11 mouse cellular contexts compared by ENCODE assay signal in genomic region chr12:108834337-108834736, GRCm38 (mm10). TPM values are rescaled to one million over a fixed set of nuclear protein-coding genes. Genes with fewer than 3 reads are reported as not detected.
DNase-seq lines count a peak whose midpoint lies in the region; ATAC-seq and TF ChIP-seq lines count a peak whose summit lies in the region.
"Had no signal": no experiment of that assay in that cellular context is flagged by ENCODE, and none has a peak within 500 bp of the region (broad histone marks: within the 10 kb centered on the region; RNA-seq: fewer than 3 reads in every experiment).

No protein-coding gene starts in this region.

- peak; percentile 51 for DNase-seq in cerebellum, adult 11-12 months
- DNase-seq in cerebellum, postnatal 10 days = no peak
- DNase-seq in kidney, adult 8-10 months = no peak
- DNase-seq in thymus, adult 2 months = no peak
- DNase-seq in kidney, adult 9 months = no peak
- DNase-seq: adrenal gland, postnatal 36 days; layer of hippocampus, adult 9-11 months; lung, postnatal 10 days had no signal

- no peak for TF ChIP-seq CTCF in thymus, adult 2 months (IDR thresholded peaks at IDR 0.05; ENCODE audit: borderline replicate concordance, control insufficient read depth, extremely low read depth, insufficient read depth, low read length, poor library complexity)

- WGBS in kidney, embryonic 16.5 days = 62% methylated on average over 3 of the region's 3 CpGs
- WGBS in hindbrain, embryonic 13.5 days = 87% methylated on average over 3 of the region's 3 CpGs
- 88% methylated on average over 3 of the region's 3 CpGs for WGBS in midbrain, embryonic 16.5 days
- 87% methylated on average over 3 of the region's 3 CpGs for WGBS in thymus, adult 2 months

- ATAC-seq in kidney, embryonic 16.5 days (ENCODE audit: low FRiP score, low TSS enrichment) = no peak
- ATAC-seq in hindbrain, embryonic 13.5 days (ENCODE audit: low FRiP score) = no peak
- ATAC-seq in midbrain, embryonic 16.5 days = no peak

- H3K36me3 ChIP-seq in kidney, embryonic 16.5 days (ENCODE audit: insufficient read depth, low read length) = no peaks in the 10 kb centered on the region
- no peaks in the 10 kb centered on the region; the same call in 1 of the 2 replicates for H3K36me3 ChIP-seq in hindbrain, embryonic 13.5 days
- no peaks in the 10 kb centered on the region for H3K36me3 ChIP-seq in midbrain, embryonic 16.5 days (ENCODE audit: control insufficient read depth, insufficient read depth, low read length)
- H3K36me3 ChIP-seq in thymus, adult 2 months (ENCODE audit: control insufficient read depth, insufficient read depth, low read length) = no peaks in the 10 kb centered on the region

- H3K9me3 ChIP-seq in kidney, embryonic 16.5 days (ENCODE audit: low read length) = no peaks in the 10 kb centered on the region
- no peaks in the 10 kb centered on the region for H3K9me3 ChIP-seq in hindbrain, embryonic 13.5 days
- H3K9me3 ChIP-seq in midbrain, embryonic 16.5 days (replicated peaks; ENCODE audit: control insufficient read depth, low read length, poor library complexity, severe bottlenecking) = no peaks in the 10 kb centered on the region

- no peak overlapping the region for H3K4me3 ChIP-seq in kidney, embryonic 16.5 days (ENCODE audit: low read length)
- H3K4me3 ChIP-seq in hindbrain, embryonic 13.5 days = peak overlapping the region; percentile 72
- no peak overlapping the region; the same call in 1 of the 2 replicates for H3K4me3 ChIP-seq in midbrain, embryonic 16.5 days (ENCODE audit: low read depth, low read length)
- no peak overlapping the region for H3K4me3 ChIP-seq in thymus, adult 2 months (ENCODE audit: control insufficient read depth, insufficient read depth, low read length)

- TF ChIP-seq POLR2A in thymus, adult 2 months (IDR thresholded peaks at IDR 0.05; ENCODE audit: control insufficient read depth, extremely low read depth, insufficient read depth, low read length, poor library complexity) = no peak

- H3K4me2 ChIP-seq in kidney, embryonic 16.5 days (replicated peaks; ENCODE audit: low read depth, low read length) = 0 out of 2 replicates have a peak overlapping the region, but pooled peaks have one; percentile 97
- peak overlapping the region; percentile 92 for H3K4me2 ChIP-seq in hindbrain, embryonic 13.5 days
- H3K4me2 ChIP-seq in midbrain, embryonic 16.5 days (ENCODE audit: low read length) = peak overlapping the region; percentile 83

- no peak overlapping the region for H3K9ac ChIP-seq in kidney, embryonic 16.5 days (replicated peaks; ENCODE audit: low read length)
- H3K9ac ChIP-seq in hindbrain, embryonic 13.5 days = peak overlapping the region; percentile 88
- H3K9ac ChIP-seq in midbrain, embryonic 16.5 days (ENCODE audit: low read depth, low read length) = 0 out of 2 replicates have a peak overlapping the region, but pooled peaks have one; percentile 81

- H3K27ac ChIP-seq in kidney, embryonic 16.5 days (ENCODE audit: low read length) = no peak overlapping the region
- H3K27ac ChIP-seq in hindbrain, embryonic 13.5 days = no peak overlapping the region
- no peak overlapping the region for H3K27ac ChIP-seq in midbrain, embryonic 16.5 days (ENCODE audit: low read length)
- no peak overlapping the region for H3K27ac ChIP-seq in thymus, adult 2 months (ENCODE audit: control insufficient read depth, insufficient read depth, low read length)

- peaks cover 47% of the 10 kb centered on the region for H3K4me1 ChIP-seq in kidney, embryonic 16.5 days (ENCODE audit: insufficient read depth, low read length)
- H3K4me1 ChIP-seq in hindbrain, embryonic 13.5 days (replicated peaks) = peaks cover 63% of the 10 kb centered on the region
- peaks cover 35% of the 10 kb centered on the region for H3K4me1 ChIP-seq in midbrain, embryonic 16.5 days (ENCODE audit: control insufficient read depth, insufficient read depth, low read length)
- peaks cover 25% of the 10 kb centered on the region for H3K4me1 ChIP-seq in thymus, adult 2 months (replicated peaks; ENCODE audit: control insufficient read depth, insufficient read depth, low read length)

- H3K27me3 ChIP-seq in kidney, embryonic 16.5 days (ENCODE audit: insufficient read depth, low read length) = no peaks in the 10 kb centered on the region
- peaks cover 5% of the 10 kb centered on the region; the same call in 1 of the 2 replicates for H3K27me3 ChIP-seq in hindbrain, embryonic 13.5 days
- no peaks in the 10 kb centered on the region for H3K27me3 ChIP-seq in midbrain, embryonic 16.5 days (ENCODE audit: control insufficient read depth, insufficient read depth, low read depth, low read length)
- no peaks in the 10 kb centered on the region for H3K27me3 ChIP-seq in thymus, adult 2 months (ENCODE audit: control insufficient read depth, insufficient read depth, low read length)

RNA-seq across cellular contexts. Expression of gene Slc25a29, which starts 1.3 kb away (rescaled TPM):
- 8.5 and 9.1 TPM in 2 replicates for polyA plus RNA-seq in kidney, embryonic 16.5 days (2015; fragmentation: Nextera tagmentation; extraction: Ambion mirVana)
- 17.8 and 19.2 TPM in 2 replicates for polyA plus RNA-seq in hindbrain, embryonic 13.5 days (2015; fragmentation: Nextera tagmentation; extraction: Ambion mirVana)
- 19.0 and 19.8 TPM in 2 replicates for polyA plus RNA-seq in midbrain, embryonic 16.5 days (2015; fragmentation: Nextera tagmentation; extraction: Ambion mirVana)
- 20.4 and 24.4 TPM in 2 replicates for polyA plus RNA-seq in thymus, adult 2 months (2012; rRNA removed)

RNA-seq across cellular contexts. Expression of gene Slc25a47, which starts 1.5 kb away (rescaled TPM):
- 9.9 and 12.0 TPM in 2 replicates for polyA plus RNA-seq in kidney, embryonic 16.5 days (2015; fragmentation: Nextera tagmentation; extraction: Ambion mirVana)
- 9.8 and 10.8 TPM in 2 replicates for polyA plus RNA-seq in hindbrain, embryonic 13.5 days (2015; fragmentation: Nextera tagmentation; extraction: Ambion mirVana)
- 6.4 and 8.2 TPM in 2 replicates for polyA plus RNA-seq in midbrain, embryonic 16.5 days (2015; fragmentation: Nextera tagmentation; extraction: Ambion mirVana)
- polyA plus RNA-seq in thymus, adult 2 months (2012; rRNA removed) = 26.1 and 28.2 TPM in 2 replicates

RNA-seq across cellular contexts. Expression of gene Yy1, which starts 41.6 kb away (rescaled TPM):
- polyA plus RNA-seq in kidney, embryonic 16.5 days (2015; fragmentation: Nextera tagmentation; extraction: Ambion mirVana) = 15.9 and 16.9 TPM in 2 replicates
- polyA plus RNA-seq in hindbrain, embryonic 13.5 days (2015; fragmentation: Nextera tagmentation; extraction: Ambion mirVana) = 13.5 and 14.1 TPM in 2 replicates
- 10.3 and 11.6 TPM in 2 replicates for polyA plus RNA-seq in midbrain, embryonic 16.5 days (2015; fragmentation: Nextera tagmentation; extraction: Ambion mirVana)
- polyA plus RNA-seq in thymus, adult 2 months (2012; rRNA removed) = 37.8 and 48.3 TPM in 2 replicates

RNA-seq across cellular contexts. Expression of gene Wdr25, which starts 59.1 kb away (rescaled TPM):
- 8.9 and 9.9 TPM in 2 replicates for polyA plus RNA-seq in kidney, embryonic 16.5 days (2015; fragmentation: Nextera tagmentation; extraction: Ambion mirVana)
- 6.6 and 8.5 TPM in 2 replicates for polyA plus RNA-seq in hindbrain, embryonic 13.5 days (2015; fragmentation: Nextera tagmentation; extraction: Ambion mirVana)
- polyA plus RNA-seq in midbrain, embryonic 16.5 days (2015; fragmentation: Nextera tagmentation; extraction: Ambion mirVana) = 4.9 and 6.3 TPM in 2 replicates
- 12.4 and 13.7 TPM in 2 replicates for polyA plus RNA-seq in thymus, adult 2 months (2012; rRNA removed)

RNA-seq across cellular contexts. Expression of gene Wars, which starts 59.6 kb away (rescaled TPM):
- polyA plus RNA-seq in kidney, embryonic 16.5 days (2015; fragmentation: Nextera tagmentation; extraction: Ambion mirVana) = 94.6 and 98.5 TPM in 2 replicates
- polyA plus RNA-seq in hindbrain, embryonic 13.5 days (2015; fragmentation: Nextera tagmentation; extraction: Ambion mirVana) = 102 and 106 TPM in 2 replicates
- 105 and 109 TPM in 2 replicates for polyA plus RNA-seq in midbrain, embryonic 16.5 days (2015; fragmentation: Nextera tagmentation; extraction: Ambion mirVana)
- 71.3 and 72.3 TPM in 2 replicates for polyA plus RNA-seq in thymus, adult 2 months (2012; rRNA removed)
